In the genomic region with DNA sequence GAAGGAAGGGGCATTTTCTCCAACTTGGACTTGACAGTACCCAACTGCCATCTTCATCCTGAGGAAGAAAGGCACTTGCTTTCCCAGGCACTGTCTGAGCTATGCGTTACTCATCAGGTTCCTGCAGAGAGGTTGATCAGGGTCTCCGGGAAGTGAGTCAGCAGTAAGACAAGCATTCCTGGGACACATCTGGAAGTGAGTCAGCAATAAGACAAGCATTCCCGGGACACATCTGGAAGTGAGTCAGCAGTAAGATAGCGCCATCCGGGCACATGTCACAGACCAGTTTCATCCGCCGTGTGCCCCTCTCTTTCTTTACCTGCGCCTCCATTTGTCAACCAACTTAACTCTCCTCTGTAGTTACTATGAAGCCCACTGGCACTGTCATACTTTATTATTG, we compare ENCODE assay signal across 20 mouse cellular contexts.
A peak's percentile ranks its signal among the peaks of the same experiment; 100 is the strongest.
DNase-seq lines count a peak whose midpoint lies in the region; ATAC-seq lines count a peak whose summit lies in the region.
"Had no signal": no experiment of that assay in that cellular context is flagged by ENCODE, and none has a peak within 500 bp of the region (broad histone marks: within the 10 kb centered on the region; RNA-seq: fewer than 3 reads in every experiment).

No protein-coding gene starts in this region.

- H3K9ac ChIP-seq in midbrain, embryonic 16.5 days (ENCODE audit: low read depth, low read length) = no peak overlapping the region
- H3K9ac ChIP-seq: embryonic facial prominence, embryonic 13.5 days; liver, postnatal 0 days; midbrain, embryonic 13.5 days; neural tube, embryonic 13.5 days had no signal

- WGBS in midbrain, embryonic 16.5 days = 88% methylated on average over 8 of the region's 8 CpGs

- H3K27me3 ChIP-seq in midbrain, embryonic 16.5 days (ENCODE audit: control insufficient read depth, insufficient read depth, low read depth, low read length) = no peaks in the 10 kb centered on the region
- H3K27me3 ChIP-seq: embryonic facial prominence, embryonic 13.5 days; midbrain, embryonic 13.5 days; neural tube, embryonic 13.5 days had no signal

- ATAC-seq in midbrain, embryonic 16.5 days = no peak
- ATAC-seq: liver, postnatal 0 days; midbrain, embryonic 13.5 days had no signal

- H3K4me1 ChIP-seq in midbrain, embryonic 16.5 days (ENCODE audit: control insufficient read depth, insufficient read depth, low read length) = no peaks in the 10 kb centered on the region
- H3K4me1 ChIP-seq: heart, embryonic 10.5 days; midbrain, embryonic 13.5 days had no signal

- H3K4me2 ChIP-seq in midbrain, embryonic 16.5 days (ENCODE audit: low read length) = no peak overlapping the region
- H3K4me2 ChIP-seq: embryonic facial prominence, embryonic 13.5 days; midbrain, embryonic 13.5 days; neural tube, embryonic 13.5 days had no signal

- DNase-seq in adrenal gland, adult 2 months = peak; percentile 51
- no peak for DNase-seq in adrenal gland, postnatal 25 days
- DNase-seq in 3134 (ENCODE audit: extremely low read depth, insufficient read length, low spot score) = peak; percentile 42
- DNase-seq in Muller cell, postnatal 12 days (ENCODE audit: inconsistent ontology term) = peak; percentile 10
- DNase-seq in brain, adult 2 months (ENCODE audit: low read depth, low spot score) = peak; percentile 80
- DNase-seq in heart, adult 9 months (ENCODE audit: low spot score in 2 of 2) = no peak
- DNase-seq: B cell, adult 2 months; gastrocnemius, postnatal 25 days; kidney, adult 2 months; kidney, postnatal 25 days; liver, postnatal 0 days; lung, postnatal 10 days; thymus, postnatal 25 days had no signal

- H3K9me3 ChIP-seq in midbrain, embryonic 16.5 days (replicated peaks; ENCODE audit: control insufficient read depth, low read length, poor library complexity, severe bottlenecking) = no peaks in the 10 kb centered on the region
- H3K9me3 ChIP-seq: embryonic facial prominence, embryonic 13.5 days; heart, embryonic 10.5 days; limb, embryonic 10.5 days; midbrain, embryonic 13.5 days; neural tube, embryonic 13.5 days had no signal

- H3K4me3 ChIP-seq in midbrain, embryonic 16.5 days (ENCODE audit: low read depth, low read length) = no peak overlapping the region
- H3K4me3 ChIP-seq: embryonic facial prominence, embryonic 13.5 days; heart, embryonic 10.5 days; left cerebral cortex, adult 2 months; limb, embryonic 10.5 days; midbrain, embryonic 13.5 days; neural tube, embryonic 13.5 days had no signal

- no peaks in the 10 kb centered on the region for H3K36me3 ChIP-seq in midbrain, embryonic 16.5 days (ENCODE audit: control insufficient read depth, insufficient read depth, low read length)
- H3K36me3 ChIP-seq: embryonic facial prominence, embryonic 13.5 days; heart, embryonic 10.5 days; limb, embryonic 10.5 days; midbrain, embryonic 13.5 days; neural tube, embryonic 13.5 days had no signal

- no peak overlapping the region for H3K27ac ChIP-seq in midbrain, embryonic 16.5 days (ENCODE audit: low read length)
- H3K27ac ChIP-seq: embryonic facial prominence, embryonic 13.5 days; heart, embryonic 10.5 days; left cerebral cortex, adult 2 months; limb, embryonic 10.5 days; midbrain, embryonic 13.5 days; neural tube, embryonic 13.5 days had no signal

Comparison
In these comparisons a context has a peak if more than half of its experiments do, and no peak if none do; other contexts are left out.
1. DNase-seq: peak in adrenal gland, adult 2 months (single experiment), 3134 (single experiment), Muller cell, postnatal 12 days (single experiment) and brain, adult 2 months (single experiment); none in adrenal gland, postnatal 25 days (single experiment) and heart, adult 9 months (0 of 2).